Mouse (Mus musculus): ENCODE measurements around the gene Vps51.

Vps51 gene

GRCm38 (mm10) chr19:6076564-6077393 lies at the start of gene Vps51:
TSS of gene Vps51 (minus strand) at chr19:6077231.
- DNase-seq (ENCODE audit: low read depth), result peak; percentile 96

- peak; percentile 86 for DNase-seq (ENCODE audit: low read depth)
Observed at GRCm38 (mm10) chr19:6126289-6126688, 49.3 kb upstream of the Vps51 start.

- DNase-seq (ENCODE audit: low read depth), result no peak
Observed at GRCm38 (mm10) chr19:6124898-6125297, 47.9 kb upstream of the Vps51 start.

GRCm38 (mm10) chr19:6123330-6123729 lies 46.3 kb upstream of the Vps51 start:
- no peak for DNase-seq (ENCODE audit: low read depth)

GRCm38 (mm10) chr19:6121761-6122160 lies 44.7 kb upstream of the Vps51 start:
- DNase-seq (ENCODE audit: low read depth), result no peak

- no peak for DNase-seq (ENCODE audit: low read depth)
Observed at GRCm38 (mm10) chr19:6118677-6119185, 41.7 kb upstream of the Vps51 start.

- DNase-seq (ENCODE audit: low read depth), result peak; percentile 95
Observed at GRCm38 (mm10) chr19:6117986-6118676, 41.1 kb upstream of the Vps51 start, which contains the start of gene Sac3d1. TSS of gene Sac3d1 (minus strand) at chr19:6118650.

GRCm38 (mm10) chr19:6117346-6117985 lies 40.4 kb upstream of the Vps51 start:
- DNase-seq (ENCODE audit: low read depth), result peak; percentile 50

GRCm38 (mm10) chr19:6116113-6116850 lies 39.3 kb upstream of the Vps51 start:
- no peak for DNase-seq (ENCODE audit: low read depth)

GRCm38 (mm10) chr19:6113116-6113515 lies 36.1 kb upstream of the Vps51 start:
- no peak for DNase-seq (ENCODE audit: low read depth)

GRCm38 (mm10) chr19:6105586-6105985 lies 28.6 kb upstream of the Vps51 start, which contains the start of gene Naaladl1:
TSS of gene Naaladl1 (plus strand) at chr19:6105782.
- no peak for DNase-seq (ENCODE audit: low read depth)

GRCm38 (mm10) chr19:6104476-6104875 lies 27.4 kb upstream of the Vps51 start:
- no peak for DNase-seq (ENCODE audit: low read depth)

GRCm38 (mm10) chr19:6102169-6102853 lies 25.3 kb upstream of the Vps51 start:
- peak; percentile 15 for DNase-seq (ENCODE audit: low read depth)

GRCm38 (mm10) chr19:6101186-6101585 lies 24.2 kb upstream of the Vps51 start:
- DNase-seq (ENCODE audit: low read depth), result no peak

- DNase-seq (ENCODE audit: low read depth), result no peak
Observed at GRCm38 (mm10) chr19:6097847-6098246, 20.8 kb upstream of the Vps51 start.

GRCm38 (mm10) chr19:6094119-6094518 lies 17.1 kb upstream of the Vps51 start, which contains the start of gene AC131692.1:
TSS of gene AC131692.1 (plus strand) at chr19:6094419.
- DNase-seq (ENCODE audit: low read depth), result no peak

- no peak for DNase-seq (ENCODE audit: low read depth)
Observed at GRCm38 (mm10) chr19:6088841-6089240, 11.8 kb upstream of the Vps51 start.

GRCm38 (mm10) chr19:6085417-6085879 lies 8.4 kb upstream of the Vps51 start:
- peak; percentile 91 for DNase-seq (ENCODE audit: low read depth)

- DNase-seq (ENCODE audit: low read depth), result peak; percentile 99
Observed at GRCm38 (mm10) chr19:6084478-6085248, 7.6 kb upstream of the Vps51 start, which contains the start of the genes Zfpl1 and Cdca5. TSS of gene Zfpl1 (minus strand) at chr19:6084956. TSS of gene Cdca5 (plus strand) at chr19:6084983.

GRCm38 (mm10) chr19:6082156-6082555 lies 5.1 kb upstream of the Vps51 start, which contains the start of gene Gm28374:
TSS of gene Gm28374 (minus strand) at chr19:6082256.
- no peak for DNase-seq (ENCODE audit: low read depth)
